Mouse (Mus musculus) liver (tissue): ENCODE measurements at regions not wholly inside any gene's neighbourhood (a gene's known extent, or its start where the extent isn't known, plus 50 kb on each side); places are given as distances from the start of the nearest gene placed in this dataset.

ENCODE experiments used
- DNase-seq: peaks from one replicate; pipeline ENCODE4 v3.0.0-alpha.2; 2020; ENCODE audit warnings: mixed read lengths

DNA sequence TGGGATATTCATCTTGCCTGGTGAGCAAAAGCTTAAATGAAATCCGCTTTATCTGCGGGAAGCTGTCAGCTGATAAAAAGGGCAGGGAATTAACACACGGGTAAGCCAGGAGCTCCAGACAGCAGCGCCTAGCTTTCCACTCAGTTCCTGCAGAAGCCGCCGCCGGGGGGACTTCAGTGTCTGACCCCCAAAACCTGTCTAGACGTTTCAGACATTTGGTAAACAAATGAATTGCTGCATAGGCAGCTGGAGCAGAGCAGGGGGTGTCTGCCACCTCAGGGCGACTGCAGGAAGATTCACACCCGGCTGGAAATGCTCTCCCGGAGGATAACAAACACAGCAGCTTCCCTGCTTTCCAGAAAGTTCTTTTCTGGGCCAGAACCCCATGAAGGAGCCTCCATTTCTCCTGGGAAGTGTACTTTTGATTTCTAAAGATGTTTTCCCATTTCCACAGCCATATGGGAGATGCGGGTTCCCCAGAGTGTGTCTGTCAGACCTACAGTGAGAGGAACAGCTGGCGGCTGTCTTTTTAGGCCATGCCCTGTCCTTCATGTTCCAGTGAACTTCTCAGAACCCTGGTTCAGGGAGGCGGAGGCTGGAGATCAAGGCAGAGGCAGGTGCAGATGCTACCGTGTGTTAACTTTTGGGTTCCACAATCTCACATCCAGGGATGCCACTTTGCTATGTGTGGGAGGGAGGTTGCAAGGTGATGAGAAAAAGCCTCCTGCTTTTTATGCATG lies 58.7 kb upstream of the Pmepa1 start:
- no peak for DNase-seq

DNA sequence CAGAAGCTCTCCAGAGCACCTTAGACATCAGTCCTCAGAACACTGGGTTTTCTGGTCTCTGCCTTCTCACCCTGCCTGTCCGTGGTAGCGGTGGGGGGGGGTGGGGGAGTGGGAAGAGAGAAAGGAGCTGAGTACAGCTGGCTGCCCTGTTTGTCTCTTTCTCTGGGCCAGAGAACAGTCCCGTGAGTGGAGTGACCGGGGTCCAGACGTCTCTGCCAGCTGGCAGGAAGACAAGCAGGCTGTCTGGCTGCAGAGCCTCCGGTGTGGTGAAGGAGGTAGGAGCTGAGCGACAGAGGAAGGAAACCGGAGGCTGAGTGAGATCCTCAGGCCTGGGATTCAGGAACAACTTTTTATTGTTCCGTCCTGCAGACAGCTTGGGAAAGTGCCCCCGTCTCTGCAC lies 59.5 kb upstream of the Pmepa1 start:
- peak; percentile 43 for DNase-seq

DNA sequence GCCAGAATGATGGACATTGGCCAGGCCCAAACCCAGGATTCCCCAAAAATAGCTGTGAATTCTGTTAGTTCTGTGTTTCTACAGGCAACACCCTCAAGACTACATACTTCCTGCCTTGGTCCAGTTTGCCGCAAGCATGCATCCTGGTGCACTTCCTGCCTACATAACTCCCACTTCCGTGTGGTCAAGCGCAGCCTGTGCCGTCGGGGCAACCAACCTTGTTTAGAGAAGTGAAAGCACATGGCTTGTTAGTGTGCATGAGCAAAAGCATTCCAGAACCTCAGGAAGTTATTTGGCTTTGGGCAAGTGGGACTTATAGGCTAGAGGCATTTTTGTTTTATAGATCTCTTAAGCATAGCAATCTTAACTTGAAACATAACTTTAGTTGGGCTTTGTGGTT lies 61.3 kb upstream of the Pmepa1 start:
- peak; percentile 31 for DNase-seq

DNA sequence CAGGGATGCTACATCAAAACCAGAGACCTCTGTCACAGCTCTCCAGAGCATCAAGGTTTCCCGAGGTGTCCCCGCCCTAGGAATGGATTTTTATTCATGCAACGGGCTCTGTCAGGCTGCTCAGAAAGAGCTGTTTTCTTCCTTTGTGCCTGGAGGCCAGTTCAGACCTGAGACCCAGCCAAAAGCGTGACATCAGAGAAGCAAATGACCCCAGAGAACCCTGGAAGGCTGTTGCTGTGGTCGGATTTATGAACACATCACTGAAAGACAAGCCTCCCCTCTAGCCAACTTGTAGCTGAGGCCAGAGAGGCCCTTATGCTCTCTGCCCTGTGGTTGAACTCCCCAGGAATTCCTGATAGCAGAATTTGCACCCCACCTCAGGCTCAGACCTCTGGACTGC lies 62.3 kb upstream of the Pmepa1 start:
- DNase-seq: no peak

DNA sequence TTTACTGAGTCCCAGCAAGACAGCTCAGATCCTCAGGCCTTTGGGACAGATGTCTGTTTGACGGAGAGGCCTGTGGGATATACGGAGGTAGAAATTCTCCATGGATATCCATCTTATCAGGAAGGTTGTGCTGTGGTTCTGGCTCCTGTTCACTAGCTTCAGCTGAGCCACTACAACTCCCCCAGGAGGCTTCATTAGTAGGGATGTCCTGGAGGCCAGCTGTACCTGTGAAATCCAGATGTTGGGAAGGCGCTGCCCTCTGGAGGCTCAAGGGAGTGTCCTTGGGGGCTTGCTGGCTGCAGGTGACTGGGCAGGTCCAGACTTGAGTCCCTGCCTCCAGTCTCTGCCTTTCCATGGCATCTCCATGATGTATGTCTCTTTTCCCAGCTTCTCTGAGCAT lies 62.9 kb upstream of the Pmepa1 start:
- no peak for DNase-seq

DNA sequence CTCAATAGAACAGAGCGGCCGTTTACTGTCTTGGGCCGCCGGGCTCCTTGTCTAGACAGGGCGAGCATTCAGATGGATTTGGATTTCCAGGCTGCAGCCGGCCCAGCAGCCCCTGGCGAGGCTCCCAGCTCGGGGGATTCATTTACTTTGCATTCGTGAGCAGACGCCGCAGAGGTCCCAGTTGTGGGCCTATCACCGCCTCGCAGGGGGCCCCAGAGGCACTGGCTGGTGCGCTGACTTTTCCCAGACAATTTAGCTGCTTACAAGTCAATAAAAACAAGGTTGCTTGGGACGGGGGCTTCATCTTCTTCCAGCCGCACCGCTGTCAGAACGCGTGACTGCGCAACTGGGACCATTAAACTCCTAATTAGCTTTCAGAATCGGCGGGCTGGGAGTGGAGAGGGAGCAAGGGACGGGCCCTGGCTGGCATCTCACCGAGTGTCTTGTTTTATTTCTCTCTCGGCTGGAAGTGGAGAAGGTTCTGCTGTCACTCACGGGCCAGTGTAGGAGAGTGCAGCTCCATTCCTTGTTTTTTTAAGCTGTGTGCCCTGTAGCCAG lies 63.8 kb upstream of the Pmepa1 start:
- peak; percentile 39 for DNase-seq

DNA sequence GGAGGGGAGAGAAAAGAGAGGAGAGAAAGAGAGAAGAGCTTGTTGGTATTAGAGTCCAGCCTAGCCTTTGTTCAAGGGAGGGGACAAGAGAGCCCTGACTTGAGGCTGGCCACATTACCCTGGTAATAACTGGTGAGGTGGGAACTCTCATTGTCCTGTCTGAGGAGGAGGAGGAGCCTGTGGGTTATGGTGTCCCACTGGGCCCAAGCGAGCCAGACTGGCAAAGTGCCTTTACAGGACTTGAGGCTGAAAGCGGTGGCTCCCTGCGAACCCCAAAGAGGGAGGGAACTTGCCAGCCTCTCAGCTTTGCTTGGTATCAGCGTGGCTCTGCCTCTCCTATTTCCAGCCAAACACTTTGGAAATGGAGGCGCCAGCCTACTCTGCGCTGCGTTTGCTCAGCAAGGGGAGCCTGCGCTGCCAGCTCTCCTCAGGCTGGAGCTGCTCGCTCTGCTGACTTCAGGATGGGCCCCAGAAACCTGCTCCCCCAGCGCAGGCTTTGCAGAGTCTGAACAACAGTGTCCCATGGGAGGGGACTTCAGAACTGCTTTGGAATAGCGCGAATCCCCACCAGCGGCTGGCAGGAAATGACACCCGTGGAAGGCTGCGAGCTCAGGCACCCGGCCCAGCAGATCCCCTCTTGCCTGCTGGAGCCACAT lies 66.4 kb upstream of the Pmepa1 start:
- DNase-seq: no peak

DNA sequence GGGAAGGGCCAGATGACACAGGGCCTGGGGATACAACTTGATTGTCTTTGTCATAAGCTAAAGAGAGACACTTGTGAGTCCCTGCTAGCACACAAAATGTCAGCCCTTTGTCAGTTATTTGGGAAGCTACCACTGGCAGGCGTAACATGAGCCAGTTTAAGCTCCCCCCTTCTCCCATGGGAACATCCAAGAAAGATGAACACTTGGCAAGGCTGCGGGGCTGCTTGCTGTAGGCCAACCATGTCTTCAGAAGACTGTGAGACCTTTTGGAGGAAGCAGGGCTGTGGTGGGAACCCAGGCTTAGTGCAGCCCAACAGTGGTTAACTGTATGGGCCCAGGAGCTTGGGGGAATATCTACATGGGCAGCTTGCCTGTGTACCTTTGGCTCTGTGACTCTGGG lies 67.3 kb upstream of the Pmepa1 start:
- no peak for DNase-seq

DNA sequence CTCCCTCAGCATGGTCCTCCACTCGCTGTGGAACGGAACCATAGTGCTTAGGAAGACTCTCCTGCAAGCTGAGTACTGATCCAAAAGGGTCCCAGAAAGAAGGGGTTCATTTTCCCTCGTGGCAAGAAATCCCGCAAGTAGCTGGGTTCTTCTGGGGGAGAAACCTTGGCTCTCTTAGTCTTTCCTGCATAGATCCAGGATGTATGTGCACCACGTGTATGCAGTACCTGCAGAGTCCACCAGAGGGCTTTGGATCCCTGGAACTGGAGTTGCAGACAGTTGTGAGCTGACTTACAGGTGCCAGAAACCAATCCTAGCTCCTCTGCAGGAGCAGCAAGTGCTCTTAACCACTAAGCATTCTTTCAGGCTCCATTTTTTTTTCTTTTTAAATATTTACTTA lies 67.9 kb upstream of the Pmepa1 start:
- DNase-seq: no peak

DNA sequence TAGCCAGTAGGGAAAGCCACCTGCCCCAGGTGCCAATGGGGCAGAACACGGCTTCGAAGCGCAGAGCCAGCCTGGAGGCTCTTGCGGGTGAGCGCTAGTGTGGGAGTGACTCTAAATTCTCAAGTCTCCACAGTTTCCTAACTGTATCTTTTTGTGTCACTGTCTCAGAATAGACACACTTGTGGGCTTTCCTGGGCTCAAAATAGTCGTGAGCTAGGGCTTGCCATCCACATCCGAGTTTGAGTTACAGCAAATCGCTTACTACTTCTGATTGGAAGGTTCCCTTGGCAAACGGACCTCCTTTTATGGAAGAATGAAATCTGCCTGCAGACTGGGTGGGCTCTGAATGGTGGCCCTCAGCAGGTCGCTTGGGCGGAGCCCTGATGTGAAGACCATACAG lies 71.0 kb upstream of the Pmepa1 start:
- no peak for DNase-seq

DNA sequence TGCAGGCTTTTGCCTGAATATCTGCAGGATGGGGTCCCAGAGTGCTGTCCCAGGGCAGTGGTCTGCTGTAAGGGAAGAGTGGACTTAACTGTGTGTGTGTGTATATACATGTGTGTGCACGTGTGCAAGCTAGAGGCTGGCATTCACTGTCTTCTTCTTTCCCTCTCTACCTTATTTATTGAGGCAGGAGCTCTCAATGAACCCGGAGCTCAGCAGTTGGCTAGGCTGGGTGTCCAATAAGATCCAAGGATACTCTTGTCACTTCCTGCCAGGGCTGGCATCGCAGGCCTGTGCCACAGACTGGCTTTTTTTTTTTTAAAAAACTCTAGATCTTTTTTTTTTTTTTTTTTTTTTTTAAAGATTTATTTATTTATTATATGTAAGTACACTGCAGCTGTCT lies 72.4 kb upstream of the Pmepa1 start:
- no peak for DNase-seq

DNA sequence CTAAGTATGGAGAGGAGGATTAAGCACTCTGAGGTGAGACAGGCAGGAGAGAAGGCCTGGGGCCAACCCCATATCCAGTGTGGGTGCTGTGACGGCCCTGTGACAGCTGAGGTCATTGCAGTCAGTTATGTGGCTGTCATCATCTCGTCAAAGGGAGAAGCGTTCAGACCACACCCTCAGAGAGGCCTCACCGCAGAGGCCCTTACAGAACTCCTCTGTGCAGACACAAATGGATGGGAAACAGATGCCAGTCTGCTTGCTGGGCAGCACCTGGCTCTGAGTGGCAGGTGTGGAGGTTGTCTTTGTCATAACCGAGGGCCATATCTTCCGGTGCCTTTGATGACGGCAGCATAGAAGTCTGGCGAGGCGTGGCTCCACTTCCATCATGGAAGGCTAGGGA lies 73.2 kb upstream of the Pmepa1 start:
- no peak for DNase-seq

DNA sequence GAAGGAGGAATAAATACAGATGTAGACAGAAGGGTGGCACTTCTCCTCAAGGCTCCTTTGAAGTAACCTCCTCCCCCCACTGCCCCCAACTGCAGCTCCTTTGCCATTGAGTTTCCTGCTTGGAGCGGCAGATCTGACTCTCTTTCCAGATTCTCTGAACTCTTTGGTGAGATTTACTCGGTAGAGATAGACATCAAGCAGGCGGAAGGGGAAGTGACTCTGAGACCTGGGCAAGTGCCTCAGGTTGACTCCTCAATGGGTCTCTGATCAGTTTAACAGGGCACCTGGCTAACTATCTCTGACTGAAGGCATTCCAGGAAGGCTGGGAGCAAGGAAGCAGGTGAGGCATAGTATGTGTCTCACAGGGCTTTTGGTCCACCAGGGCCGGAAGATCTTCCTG lies 73.6 kb upstream of the Pmepa1 start:
- no peak for DNase-seq

DNA sequence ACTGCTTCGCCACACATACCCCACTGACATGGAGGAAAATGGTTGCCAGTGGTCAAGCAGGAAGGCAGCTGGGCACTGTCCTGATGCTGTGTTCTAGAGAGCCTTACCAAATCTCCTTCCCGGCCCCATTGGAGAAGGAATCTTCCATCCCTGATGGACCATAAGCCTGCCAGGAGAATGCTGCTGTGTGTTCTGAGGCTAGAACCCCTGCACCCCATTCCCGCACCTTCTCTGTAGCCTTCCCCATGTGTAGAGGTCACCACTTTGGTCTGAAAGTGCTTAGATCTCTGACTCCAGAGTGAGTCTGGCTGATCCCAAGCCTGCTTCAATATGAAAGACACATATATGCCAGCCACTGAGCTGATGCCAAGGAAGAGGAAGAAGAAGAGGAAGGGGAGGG lies 74.1 kb upstream of the Pmepa1 start:
- DNase-seq: no peak

DNA sequence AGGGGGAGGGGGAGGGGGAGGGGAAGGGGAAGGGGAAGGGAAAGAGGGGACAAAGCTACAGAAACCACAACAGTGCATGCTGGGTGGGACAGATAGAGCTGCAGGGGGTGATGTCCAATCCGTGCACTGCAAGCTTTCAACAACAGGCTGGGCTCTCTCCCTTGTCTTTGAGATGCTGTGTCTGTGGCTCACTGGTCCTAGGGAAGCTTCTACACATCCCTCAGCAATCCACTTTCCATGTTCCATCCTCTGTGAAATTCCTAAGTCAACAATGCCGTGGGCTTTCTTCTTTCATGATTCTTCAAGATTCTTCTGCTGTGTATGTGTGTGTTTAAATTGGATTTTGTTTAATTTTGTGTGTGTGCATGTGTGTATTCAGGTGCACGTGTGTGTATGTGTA lies 74.5 kb upstream of the Pmepa1 start:
- DNase-seq: no peak

DNA sequence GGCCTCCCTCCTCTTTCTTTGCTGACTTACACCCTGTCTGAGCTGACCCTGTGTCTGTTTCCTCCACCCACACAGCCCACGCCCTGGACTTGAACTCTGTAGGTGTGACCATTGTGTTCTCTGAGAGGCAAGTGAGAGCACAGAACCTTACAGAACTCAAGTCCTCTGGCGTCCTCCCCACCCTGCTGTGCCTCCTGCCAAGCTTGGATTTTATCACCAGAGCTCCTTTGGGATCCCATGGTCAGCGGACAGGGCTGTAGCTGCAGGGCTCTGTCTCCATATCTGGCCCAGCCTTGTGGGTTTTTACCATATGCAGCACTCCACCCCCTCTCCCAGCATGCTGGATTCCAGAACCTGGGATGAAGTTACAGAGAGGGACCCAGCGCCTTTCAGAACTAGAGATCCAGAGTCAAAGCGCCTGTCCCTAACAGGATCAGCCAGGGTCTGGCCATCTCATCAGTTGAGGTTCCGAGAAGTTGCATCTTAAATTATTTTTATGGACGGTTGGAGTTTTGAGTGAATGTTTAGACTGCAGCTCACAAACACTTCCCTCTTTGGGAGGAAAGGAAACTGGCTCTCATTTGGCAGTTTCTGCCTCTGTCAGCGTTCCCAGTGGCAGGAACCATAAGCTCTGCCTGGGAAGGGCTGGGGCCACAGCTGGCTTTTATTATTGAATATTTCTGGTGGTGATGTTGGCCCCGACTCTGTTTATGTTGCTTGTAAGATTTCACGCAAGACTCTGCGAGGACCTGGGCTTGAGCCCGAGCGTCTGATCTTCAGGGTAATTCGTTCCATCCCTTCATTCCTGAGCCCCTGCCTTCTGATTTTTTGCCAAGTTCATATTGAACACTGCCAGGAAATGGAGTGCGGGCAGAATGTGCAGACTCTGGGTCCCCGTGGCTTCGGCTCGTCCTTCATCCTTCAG lies 75.8 kb upstream of the Pmepa1 start:
- peak; percentile 23 for DNase-seq

DNA sequence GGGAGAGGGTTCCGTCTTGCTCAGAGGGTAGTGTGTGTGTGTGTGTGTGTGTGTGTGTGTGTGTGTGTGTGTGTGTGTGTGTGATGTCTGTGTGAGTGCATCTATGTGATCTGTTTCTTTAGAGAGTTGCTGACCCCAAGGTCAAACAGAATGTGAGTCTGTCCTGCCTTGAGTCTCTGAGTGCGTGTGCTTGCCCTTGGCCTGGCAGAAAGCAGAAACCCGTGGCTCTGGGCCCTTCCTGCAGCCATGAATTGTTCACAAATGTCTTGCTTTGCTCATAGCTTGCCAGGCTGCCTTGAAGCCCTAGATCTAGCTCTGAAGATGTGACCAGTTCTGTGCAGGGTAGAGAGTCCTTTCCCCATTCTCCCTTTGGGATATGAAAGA lies 76.4 kb upstream of the Pmepa1 start:
- DNase-seq: no peak

DNA sequence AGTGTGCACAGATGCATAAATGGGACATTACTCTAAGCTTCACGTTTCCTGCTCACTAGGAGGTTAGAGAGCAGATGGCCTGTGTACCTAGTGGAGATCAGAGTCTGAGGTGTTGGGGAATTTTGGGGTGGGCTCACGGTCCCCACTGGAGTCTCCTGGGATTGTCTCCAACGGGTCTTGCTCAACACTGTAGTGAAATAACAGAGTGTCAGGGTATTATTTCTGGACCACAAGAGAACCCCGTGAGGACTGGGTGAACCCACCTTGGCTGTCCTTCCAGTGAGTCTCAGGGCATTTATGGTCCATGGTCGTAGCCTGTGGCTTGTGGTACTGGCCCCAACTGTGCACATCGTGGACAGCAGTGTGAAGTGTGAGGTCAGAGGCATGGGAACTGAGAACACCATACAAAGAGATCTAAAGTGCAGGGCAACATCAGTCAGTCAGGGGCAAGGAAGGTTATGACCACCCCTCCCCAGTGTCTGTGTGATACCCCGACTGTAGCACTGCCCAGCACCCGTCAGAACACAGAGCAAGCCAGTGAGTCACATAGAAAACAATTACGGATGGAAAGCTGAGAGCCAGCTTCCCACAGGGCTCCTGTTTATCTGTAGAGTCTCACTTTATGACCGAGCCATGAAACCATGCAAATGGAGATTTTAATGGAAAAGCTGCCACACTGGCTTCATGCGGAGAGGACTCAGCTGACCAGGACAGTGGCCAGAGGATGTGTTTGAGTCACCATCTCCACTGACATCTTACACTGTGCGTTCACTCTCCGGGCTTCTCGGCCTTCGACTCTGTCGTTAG lies 77.3 kb upstream of the Pmepa1 start:
- no peak for DNase-seq

DNA sequence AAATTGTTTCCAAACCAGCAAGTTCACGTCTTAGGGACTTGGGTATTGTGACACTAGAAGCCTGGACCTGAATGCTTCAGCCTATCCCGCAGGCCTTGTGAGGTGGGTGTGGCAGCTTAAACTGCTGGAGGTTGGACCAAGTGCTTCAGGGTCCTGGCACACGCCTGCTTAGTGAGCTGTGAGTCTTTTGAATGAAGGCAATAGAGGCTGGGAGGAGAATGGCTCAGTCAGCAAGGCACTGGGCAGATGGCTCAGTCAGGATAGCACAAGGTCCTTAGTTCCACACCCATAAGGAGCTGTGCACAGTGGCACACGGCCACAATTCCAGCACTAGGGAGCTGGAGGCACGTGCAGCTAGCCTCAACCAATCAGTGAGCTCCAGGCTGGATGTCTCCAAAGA lies 80.5 kb upstream of the Pmepa1 start:
- DNase-seq: no peak

DNA sequence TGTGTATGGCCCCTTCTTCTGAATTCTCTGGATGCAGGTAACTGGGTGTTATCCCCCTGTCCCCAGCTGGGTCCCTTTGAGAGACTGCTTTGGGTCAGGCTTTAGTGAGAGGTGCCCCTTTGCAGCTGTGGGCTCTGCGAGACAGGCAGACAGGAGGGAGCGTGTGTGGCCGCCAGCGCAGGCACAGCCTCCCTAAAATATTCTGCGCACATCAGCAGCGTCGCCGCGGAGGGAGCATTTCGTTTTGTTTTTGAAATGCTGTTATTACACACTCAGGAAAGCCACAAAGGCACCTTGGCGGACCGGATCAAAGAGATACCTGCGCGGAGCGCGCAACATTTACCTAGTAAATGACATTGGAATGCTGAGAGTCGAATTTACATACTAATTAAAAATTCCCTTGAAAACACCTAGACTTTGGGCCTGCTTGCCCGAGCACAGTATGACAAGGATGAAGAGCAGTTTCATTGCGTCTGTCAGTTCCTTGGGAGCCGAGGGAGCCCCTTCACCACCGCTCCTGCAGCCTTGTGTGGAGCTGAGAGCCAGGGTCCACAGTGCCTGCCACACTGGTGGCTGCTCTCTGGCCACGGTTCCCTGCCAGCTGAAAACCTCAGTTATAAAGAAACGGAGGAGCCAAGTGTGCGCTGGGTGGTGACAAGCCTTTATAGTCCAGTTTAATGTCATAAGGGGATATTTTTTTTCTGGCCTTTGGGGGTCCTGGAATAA lies 89.3 kb upstream of the Pmepa1 start:
- no peak for DNase-seq

DNA sequence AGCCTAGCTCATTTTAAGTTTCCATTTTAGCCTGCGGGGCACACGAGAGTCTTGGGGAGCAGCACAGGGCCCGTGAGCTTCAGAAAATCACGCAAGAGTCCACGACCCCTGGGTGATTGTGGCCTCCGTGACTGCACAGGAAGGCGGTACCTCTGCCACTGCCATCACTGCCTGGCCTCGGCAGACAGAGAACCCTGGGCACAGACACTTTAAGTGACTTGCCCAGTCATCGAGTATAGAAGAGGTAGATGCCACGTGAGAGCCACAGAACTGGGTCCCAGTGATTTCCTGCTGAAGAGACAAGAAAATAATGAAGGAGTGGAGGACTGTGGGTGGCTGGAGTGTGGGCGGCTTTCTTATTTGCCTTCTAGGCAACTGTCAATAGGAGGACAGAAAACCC lies 90.4 kb upstream of the Pmepa1 start:
- DNase-seq: no peak

DNA sequence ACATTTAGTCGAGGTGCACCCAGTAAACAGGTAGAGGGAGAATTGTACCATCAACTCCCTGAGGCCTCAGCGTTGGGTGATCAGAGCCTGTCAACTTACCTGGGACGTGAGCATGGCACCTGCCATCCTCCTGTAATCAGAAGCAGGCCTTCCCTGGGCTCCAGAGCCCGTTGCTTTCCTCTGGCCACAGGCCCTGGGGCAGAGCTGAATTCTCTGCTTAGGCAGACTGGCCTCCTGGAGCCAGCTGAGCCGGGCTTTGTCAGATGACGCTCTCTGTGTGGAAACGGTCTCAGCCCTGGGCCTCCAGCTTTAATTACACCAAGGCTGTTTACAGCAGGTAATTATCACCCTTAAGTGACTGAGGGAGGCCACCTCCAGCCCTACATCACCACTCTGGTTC lies 92.6 kb upstream of the Pmepa1 start:
- DNase-seq: no peak
